ENCODE assay signal across 10 mouse cellular contexts in genomic region chr17:10093437-10094107, GRCm38 (mm10).
DNase-seq lines count a peak whose midpoint lies in the region; ATAC-seq and TF ChIP-seq lines count a peak whose summit lies in the region.
"Had no signal": no experiment of that assay in that cellular context is flagged by ENCODE, and none has a peak within 500 bp of the region (broad histone marks: within the 10 kb centered on the region; RNA-seq: fewer than 3 reads in every experiment).

No protein-coding gene starts in this region.

- H3K4me2 ChIP-seq in heart, embryonic 11.5 days, result no peak overlapping the region
- H3K4me2 ChIP-seq: embryonic facial prominence, embryonic 13.5 days had no signal

- peaks cover 3% of the 10 kb centered on the region; the same call in 1 of the 2 replicates for H3K9me3 ChIP-seq in heart, embryonic 11.5 days (replicated peaks; ENCODE audit: control insufficient read depth, low read length)
- no peaks in the 10 kb centered on the region; the same call in 1 of the 2 replicates for H3K9me3 ChIP-seq in forebrain, embryonic 10.5 days
- H3K9me3 ChIP-seq: embryonic facial prominence, embryonic 13.5 days had no signal

- H3K36me3 ChIP-seq in heart, embryonic 11.5 days (ENCODE audit: control insufficient read depth, insufficient read depth, low read length), result no peaks in the 10 kb centered on the region
- no peaks in the 10 kb centered on the region for H3K36me3 ChIP-seq in forebrain, embryonic 10.5 days (replicated peaks)
- H3K36me3 ChIP-seq: embryonic facial prominence, embryonic 13.5 days had no signal

- peak; percentile 80 to 92 for DNase-seq in heart, adult 18-20 months
- DNase-seq in kidney, adult 18-20 months, result peak; percentile 28
- DNase-seq in thymus, postnatal 25 days, result peak; percentile 31
- no peak for DNase-seq in forebrain, embryonic 10.5 days (ENCODE audit: extremely low spot score, low spot score)
- DNase-seq in cerebellum, adult 11-12 months, result no peak

- peaks cover 6% of the 10 kb centered on the region for H3K4me1 ChIP-seq in heart, embryonic 11.5 days (ENCODE audit: control insufficient read depth, insufficient read depth, low read length)
- H3K4me1 ChIP-seq in cortical plate, adult 2 months (ENCODE audit: control insufficient read depth, insufficient read depth, low read length), result peaks cover 11% of the 10 kb centered on the region
- H3K4me1 ChIP-seq in forebrain, embryonic 10.5 days, result no peaks in the 10 kb centered on the region

- H3K4me3 ChIP-seq in heart, embryonic 11.5 days (ENCODE audit: low read depth, low read length), result no peak overlapping the region
- H3K4me3 ChIP-seq in cortical plate, adult 2 months (ENCODE audit: insufficient read depth, low read length), result no peak overlapping the region
- H3K4me3 ChIP-seq in forebrain, embryonic 10.5 days, result no peak overlapping the region
- H3K4me3 ChIP-seq: embryonic facial prominence, embryonic 13.5 days had no signal

- H3K9ac ChIP-seq in heart, embryonic 11.5 days (ENCODE audit: low read depth, low read length), result no peak overlapping the region
- H3K9ac ChIP-seq: embryonic facial prominence, embryonic 13.5 days; liver, embryonic 14.5 days had no signal

- H3K27me3 ChIP-seq in heart, embryonic 11.5 days (ENCODE audit: control insufficient read depth, insufficient read depth, low read length), result no peaks in the 10 kb centered on the region
- H3K27me3 ChIP-seq in forebrain, embryonic 10.5 days (ENCODE audit: poor library complexity, severe bottlenecking), result no peaks in the 10 kb centered on the region
- H3K27me3 ChIP-seq: embryonic facial prominence, embryonic 13.5 days had no signal

- no peak for TF ChIP-seq CTCF in cortical plate, adult 2 months (IDR thresholded peaks at IDR 0.05; ENCODE audit: extremely low read depth, insufficient read depth, low read length)

- no peak overlapping the region for H3K27ac ChIP-seq in heart, embryonic 11.5 days (ENCODE audit: low read depth, low read length)
- peak overlapping the region; percentile 79; the same call in 1 of the 2 replicates for H3K27ac ChIP-seq in cortical plate, adult 2 months (ENCODE audit: insufficient read depth, low read length)
- no peak overlapping the region for H3K27ac ChIP-seq in forebrain, embryonic 10.5 days
- H3K27ac ChIP-seq: embryonic facial prominence, embryonic 13.5 days; liver, embryonic 14.5 days had no signal

- no peak for TF ChIP-seq POLR2A in cortical plate, adult 2 months (IDR thresholded peaks at IDR 0.05; ENCODE audit: extremely low read depth, insufficient read depth, low read length)

- 59% methylated on average over 8 of the region's 8 CpGs for WGBS in heart, embryonic 11.5 days (ENCODE audit: insufficient replicate concordance)
- 74% methylated on average over 8 of the region's 8 CpGs for WGBS in forebrain, embryonic 10.5 days

- no peak for ATAC-seq in heart, embryonic 11.5 days (replicated peaks; ENCODE audit: insufficient number of reproducible peaks, low FRiP score, low TSS enrichment)
- ATAC-seq in megakaryocyte progenitor cell, adult 5-6 weeks (replicated peaks; ENCODE audit: poor library complexity), result peak; percentile 88

Comparison
In these comparisons a context has a peak if more than half of its experiments do, and no peak if none do; other contexts are left out.
1. DNase-seq: peak in heart, adult 18-20 months (2 of 2), kidney, adult 18-20 months (single experiment) and thymus, postnatal 25 days (single experiment); none in forebrain, embryonic 10.5 days (single experiment) and cerebellum, adult 11-12 months (single experiment).